Mouse (Mus musculus): ENCODE data around the gene Hspb7.

The Hspb7 gene

DNA sequence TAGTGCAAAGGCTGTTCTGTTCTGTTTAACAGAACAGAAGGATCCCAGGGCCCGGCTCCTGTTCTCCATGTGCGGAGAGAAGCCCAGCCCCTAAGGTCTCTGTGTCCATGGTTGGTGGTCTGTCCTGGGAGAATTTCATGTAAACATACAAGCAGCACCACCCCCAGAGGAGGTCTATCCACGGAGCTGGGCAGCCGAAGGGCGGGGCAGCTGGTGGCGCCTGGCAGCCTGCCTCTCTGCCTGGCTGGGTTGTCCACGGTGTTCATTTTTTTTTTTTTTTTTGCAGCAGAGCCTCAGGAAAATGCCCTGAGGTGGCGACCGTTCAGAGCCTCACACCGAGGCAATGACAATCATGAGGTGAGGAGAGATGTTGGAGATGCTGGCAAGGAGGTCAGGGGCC is 48.0 kb downstream of the Hspb7 start:
- peak in 1 of 2 experiments; percentile 59 for DNase-seq (ENCODE audit: low spot score in 2 of 2)

GRCm38 (mm10) chr4:141469343-141469742 is 48.8 kb downstream of the Hspb7 start:
- peak in 1 of 2 experiments; percentile 51 for DNase-seq (ENCODE audit: low spot score in 2 of 2)

- no peak for DNase-seq (ENCODE audit: low spot score in 2 of 2)
These were observed 50.9 kb downstream of the Hspb7 start for GRCm38 (mm10) chr4:141471491-141471890.

DNA sequence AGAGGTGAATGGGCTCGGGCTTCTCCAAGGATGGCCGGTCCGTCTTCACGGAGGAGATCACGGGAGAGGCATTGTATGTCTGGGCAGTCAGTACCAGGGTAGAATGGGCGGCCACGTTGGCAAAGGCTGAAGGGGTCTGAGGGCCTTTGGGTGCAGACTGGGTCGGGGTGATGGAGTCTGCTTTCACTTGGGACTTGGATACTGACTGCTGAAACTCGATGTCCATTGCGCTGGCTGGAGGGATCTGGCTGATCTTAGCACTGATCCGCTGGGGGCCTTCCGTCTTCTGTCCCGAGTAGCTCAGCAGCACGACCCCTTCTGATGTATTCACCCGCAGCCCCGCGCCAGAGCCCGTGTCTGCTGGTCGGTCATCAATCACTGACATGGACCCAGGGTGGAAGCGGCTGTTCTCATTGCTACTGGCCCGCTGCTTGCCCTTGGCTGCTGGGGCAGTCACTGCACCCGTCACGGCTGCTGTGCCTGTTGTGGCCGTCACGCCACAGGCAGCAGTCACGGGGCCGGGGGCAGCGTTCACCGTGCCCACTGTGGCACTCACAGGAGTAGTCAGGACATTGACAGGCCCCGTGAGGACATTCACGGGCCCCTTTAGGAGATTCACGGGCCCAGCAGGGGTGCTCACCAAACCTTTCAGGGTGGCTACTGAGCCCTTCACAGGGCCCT is 52.2 kb downstream of the Hspb7 start:
- peak in 1 of 2 experiments; percentile 61 for DNase-seq (ENCODE audit: low spot score in 2 of 2)

- DNase-seq (ENCODE audit: low spot score in 2 of 2) = no peak
These were observed 53.9 kb downstream of the Hspb7 start for GRCm38 (mm10) chr4:141474431-141474830.

All from urinary bladder, postnatal 4 days (tissue).